Mouse (Mus musculus) spleen, adult 2 months (tissue): ENCODE results near the gene Lnpep. TPM values are rescaled to one million over a fixed set of nuclear protein-coding genes. Genes with fewer than 3 reads are reported as not detected.
A peak's percentile ranks its signal among the peaks of the same experiment; 100 is the strongest.

Experiments
- DNase-seq, 2 experiments: peaks; one replicate each; pipeline versions ENCODE4 v3.0.0 to v3.0.0-alpha.2; 2012 to 2021; ENCODE audit warnings: low spot score in 2 of 2, low read depth in 1 of 2
- H3K27ac ChIP-seq: fragments of 200-500 bp; 2 replicates; pipeline ENCODE4 v1.5.1; 2012; ENCODE audit warnings: low read length, inconsistent platforms; ENCODE audit not compliant: insufficient read depth
- H3K27me3 ChIP-seq: fragments of 200-500 bp; 2 replicates; pipeline ENCODE4 v1.6.1; 2012; ENCODE audit warnings: mild to moderate bottlenecking, moderate library complexity, low read length, inconsistent platforms; ENCODE audit not compliant: control insufficient read depth, insufficient read depth
- H3K36me3 ChIP-seq: fragments of 200-500 bp; 2 replicates; pipeline ENCODE4 v1.6.1; 2012; ENCODE audit warnings: mild to moderate bottlenecking, low read length, inconsistent platforms; ENCODE audit not compliant: control insufficient read depth, insufficient read depth
- H3K4me1 ChIP-seq: fragments of 200-500 bp; 2 replicates; pipeline ENCODE4 v1.6.1; 2011; ENCODE audit warnings: inconsistent platforms; ENCODE audit not compliant: control insufficient read depth, insufficient read depth, insufficient read length
- H3K4me3 ChIP-seq: fragments of 200-500 bp; 2 replicates; pipeline ENCODE4 v1.5.1; 2011; ENCODE audit warnings: mild to moderate bottlenecking, inconsistent platforms; ENCODE audit not compliant: insufficient read depth, insufficient read length; ENCODE audit errors: extremely low read depth
- CTCF ChIP-seq: fragments of 200-500 bp; IDR thresholded peaks from 2 replicates; pipeline ENCODE4 v1.5.1; 2011; ENCODE audit warnings: mild to moderate bottlenecking, inconsistent platforms; ENCODE audit not compliant: insufficient read depth, insufficient read length, insufficient replicate concordance; ENCODE audit errors: extremely low read depth
- POLR2A ChIP-seq: fragments of 200-500 bp; IDR thresholded peaks from 2 replicates; pipeline ENCODE4 v1.6.1; 2011; ENCODE audit warnings: low read depth, low read length, inconsistent platforms
- WGBS: fragments of 180-500 bp; shearing (Covaris S2); methylation state at CpG from one replicate; pipeline ENCODE4 v1.1.7; 2018; 5-methylcytosine and 5-hydroxymethylcytosine counted together
- polyA plus RNA-seq: library from polyadenylated mRNA; depleted of rRNA; stranded (reverse); fragments of >200 nt; gene quantifications from 2 replicates; pipeline ENCODE4 v1.2.3, GENCODE M21; 2012

Lnpep gene
- polyA plus RNA-seq, 1 experiment, result 7.4 TPM

- Histone ChIP-seq H3K36me3 (no peaks in the 10 kb centered on the region), H3K27ac (peak overlapping the region; percentile 56), H3K4me1 (peaks cover 19% of the 10 kb centered on the region), H3K27me3 (no peaks in the 10 kb centered on the region), H3K4me3 (no peak overlapping the region)
- DNase-seq, result no peak
- WGBS, result 21% methylated on average over 3 of the region's 3 CpGs
- no peak for TF ChIP-seq CTCF
- no peak for TF ChIP-seq POLR2A
These were observed 24.0 kb downstream of the Lnpep start for GRCm38 (mm10) chr17:17600804-17601252.

- H3K4me3 ChIP-seq, result no peak overlapping the region
- 3% methylated on average over 1 of the region's 1 CpGs for WGBS
- H3K27ac ChIP-seq, result no peak overlapping the region
- no peaks in the 10 kb centered on the region for H3K27me3 ChIP-seq
- peaks cover 19% of the 10 kb centered on the region for H3K4me1 ChIP-seq
- no peak for TF ChIP-seq CTCF
- no peak for TF ChIP-seq POLR2A
- H3K36me3 ChIP-seq, result no peaks in the 10 kb centered on the region
- DNase-seq, result no peak
These were observed 24.8 kb downstream of the Lnpep start for GRCm38 (mm10) chr17:17600001-17600400.

DNA sequence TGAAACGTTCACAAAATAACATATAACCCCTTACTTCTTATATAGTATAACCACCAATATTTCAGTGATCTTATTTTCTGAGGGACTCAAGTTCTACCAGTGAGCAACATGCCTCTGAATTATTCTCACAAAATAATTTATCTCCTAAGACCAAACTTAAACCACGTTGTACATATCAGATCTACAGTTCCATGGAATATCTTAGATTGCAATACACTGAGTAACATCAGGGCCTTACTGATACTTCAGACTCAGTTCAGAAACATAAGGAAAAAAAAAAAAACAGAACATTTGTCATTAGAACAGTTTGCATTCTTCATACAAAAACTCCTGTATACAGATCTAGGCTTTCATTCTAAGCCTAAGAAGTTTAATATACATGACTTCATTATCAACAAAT lies 26.5 kb downstream of the Lnpep start:
- Histone ChIP-seq H3K27ac (no peak overlapping the region), H3K36me3 (no peaks in the 10 kb centered on the region), H3K4me3 (no peak overlapping the region), H3K4me1 (peaks cover 17% of the 10 kb centered on the region), H3K27me3 (no peaks in the 10 kb centered on the region)
- WGBS, result 88% methylated on average over 2 of the region's 2 CpGs
- DNase-seq, result no peak
- TF ChIP-seq POLR2A, result no peak
- no peak for TF ChIP-seq CTCF

GRCm38 (mm10) chr17:17592926-17593325 lies 31.9 kb downstream of the Lnpep start:
- TF ChIP-seq CTCF, result no peak
- TF ChIP-seq POLR2A, result no peak
- Histone ChIP-seq H3K27ac (no peak overlapping the region), H3K4me3 (no peak overlapping the region), H3K4me1 (peaks cover 7% of the 10 kb centered on the region), H3K27me3 (no peaks in the 10 kb centered on the region), H3K36me3 (no peaks in the 10 kb centered on the region)
- DNase-seq, result no peak
- 55% methylated on average over 1 of the region's 1 CpGs for WGBS

GRCm38 (mm10) chr17:17587333-17588047 lies 37.4 kb downstream of the Lnpep start:
- peak; percentile 55 to 67 for DNase-seq
- Histone ChIP-seq H3K27ac (peak overlapping the region; percentile 91), H3K36me3 (no peaks in the 10 kb centered on the region), H3K4me1 (peaks cover 23% of the 10 kb centered on the region), H3K27me3 (no peaks in the 10 kb centered on the region), H3K4me3 (peak overlapping the region; percentile 31)
- TF ChIP-seq POLR2A (no peak), CTCF (no peak)
- WGBS, result 12% methylated on average over 7 of the region's 7 CpGs

DNA sequence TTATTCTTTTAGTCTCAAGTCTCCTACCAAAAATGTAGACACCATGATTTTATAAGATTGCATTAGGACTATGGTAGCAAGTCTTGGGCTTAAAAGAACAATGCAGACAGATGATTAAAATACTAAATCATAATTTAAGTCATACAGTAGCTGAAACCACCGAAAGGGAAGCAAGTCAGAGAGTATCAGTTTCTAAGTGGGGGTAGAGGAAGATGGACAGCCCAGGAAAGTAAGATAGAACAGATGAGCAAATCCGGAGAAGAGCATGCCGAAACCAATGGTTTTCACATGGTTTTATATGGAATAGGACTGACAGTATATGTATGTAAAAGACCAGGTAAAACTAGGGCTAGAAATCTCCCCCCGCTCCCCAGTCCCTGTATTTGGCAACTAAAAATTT lies 39.7 kb downstream of the Lnpep start:
- Histone ChIP-seq H3K27ac (no peak overlapping the region), H3K4me1 (peaks cover 23% of the 10 kb centered on the region), H3K4me3 (no peak overlapping the region), H3K27me3 (no peaks in the 10 kb centered on the region), H3K36me3 (no peaks in the 10 kb centered on the region)
- DNase-seq, result no peak
- 34% methylated on average over 4 of the region's 4 CpGs for WGBS
- no peak for TF ChIP-seq POLR2A
- no peak for TF ChIP-seq CTCF

- H3K27ac ChIP-seq, result no peak overlapping the region
- no peak for DNase-seq
- H3K4me1 ChIP-seq, result peaks cover 23% of the 10 kb centered on the region
- WGBS, result 69% methylated on average over 2 of the region's 2 CpGs
- peaks cover 2% of the 10 kb centered on the region for H3K36me3 ChIP-seq
- TF ChIP-seq CTCF (no peak), POLR2A (no peak)
- H3K27me3 ChIP-seq, result no peaks in the 10 kb centered on the region
- no peak overlapping the region for H3K4me3 ChIP-seq
These were observed 41.0 kb downstream of the Lnpep start for GRCm38 (mm10) chr17:17583896-17584295.
